Mouse (Mus musculus) erythroblast, embryonic 14.5 days (primary cell): ENCODE results near the gene Mylk3.

ENCODE experiments used
- GATA1 ChIP-seq: IDR thresholded peaks from 2 replicates; pipeline ENCODE4 v1.6.1; 2012; ENCODE audit warnings: low read length, inconsistent platforms, mixed read lengths
- TAL1 ChIP-seq: IDR thresholded peaks from 3 replicates; pipeline ENCODE4 v1.6.1; 2012; ENCODE audit warnings: low read length, inconsistent platforms, mixed read lengths

GRCm38 (mm10) chr8:85408526-85408925, 22.4 kb upstream of the Mylk3 start:
- TF ChIP-seq GATA1 (no peak), TAL1 (no peak)
